Mouse (Mus musculus) lung, embryonic 16.5 days (tissue): ENCODE measurements around the gene Cd300lf. TPM values are rescaled to one million over a fixed set of nuclear protein-coding genes. Genes with fewer than 3 reads are reported as not detected.

Experiments used
- ATAC-seq: fragments of 200-750 bp; cut with Nextera tagmentation; 2 replicates; pipeline ENCODE4 v1.8.0; 2017; ENCODE audit warnings: low read depth, mild to moderate bottlenecking, moderate library complexity
- H3K27ac ChIP-seq: fragments of 300-500 bp; sonication (generic); 2 replicates; pipeline ENCODE4 v1.5.1; 2014; ENCODE audit warnings: mild to moderate bottlenecking, control low read depth, low read length
- H3K27me3 ChIP-seq: fragments of 300-500 bp; sonication (generic); 2 replicates; pipeline ENCODE4 v1.6.1; 2014; ENCODE audit warnings: low read depth, low read length, mixed read lengths; ENCODE audit not compliant: control insufficient read depth, insufficient read depth
- H3K36me3 ChIP-seq: fragments of 300-500 bp; sonication (generic); 2 replicates; pipeline ENCODE4 v1.6.1; 2014; ENCODE audit warnings: low read length; ENCODE audit not compliant: control insufficient read depth, insufficient read depth
- H3K4me1 ChIP-seq: fragments of 300-500 bp; sonication (generic); replicated peaks from 2 replicates; pipeline ENCODE4 v1.6.1; 2014; ENCODE audit warnings: low read length, mixed read lengths; ENCODE audit not compliant: control insufficient read depth, insufficient read depth
- H3K4me2 ChIP-seq: fragments of 300-500 bp; sonication (generic); 2 replicates; pipeline ENCODE4 v1.6.1; 2014; ENCODE audit warnings: low read depth, low read length, control low read depth
- H3K4me3 ChIP-seq: fragments of 300-500 bp; sonication (generic); 2 replicates; pipeline ENCODE4 v1.5.1; 2014; ENCODE audit warnings: mild to moderate bottlenecking, low read length, control low read depth
- H3K9ac ChIP-seq: fragments of 300-500 bp; sonication (generic); 2 replicates; pipeline ENCODE4 v1.6.1; 2014; ENCODE audit warnings: low read length, control low read depth
- H3K9me3 ChIP-seq: fragments of 300-500 bp; sonication (generic); 2 replicates; pipeline ENCODE4 v1.6.1; 2016; ENCODE audit warnings: low read length; ENCODE audit not compliant: control insufficient read depth
- WGBS: fragments of 180-500 bp; shearing (Covaris S2); extraction: QIAGEN DNeasy Blood & Tissue Kit; methylation state at CpG from one replicate; pipeline ENCODE4 v1.1.7; 2014; 5-methylcytosine and 5-hydroxymethylcytosine counted together
- polyA plus RNA-seq: library from polyadenylated mRNA; unstranded; fragments of >200 nt; fragmentation: Nextera tagmentation; extraction: Ambion mirVana; gene quantifications from 2 replicates; pipeline ENCODE4 v1.2.1, GENCODE M21; 2015

Cd300lf gene
- 2.8 and 3.1 TPM in 2 replicates for polyA plus RNA-seq

DNA sequence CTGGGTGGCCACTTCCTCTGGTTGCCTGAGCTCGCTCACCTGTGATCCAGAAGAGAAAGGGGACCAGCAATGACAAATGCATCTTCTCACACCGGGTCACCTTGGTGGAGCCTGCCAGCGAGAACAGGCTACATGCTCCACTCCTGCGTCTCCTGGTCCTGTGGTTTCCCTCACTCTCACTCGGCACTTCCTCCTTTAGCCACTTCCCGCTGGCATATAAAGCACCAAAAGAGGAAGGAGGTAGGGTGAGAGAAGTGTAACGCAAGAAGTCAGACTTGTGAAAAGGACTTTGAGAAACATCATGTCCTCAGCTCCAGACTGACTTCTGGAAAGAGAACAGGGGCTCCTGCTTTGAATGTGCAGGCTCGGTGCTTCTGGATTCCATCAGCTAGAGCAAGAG lies at the start of gene Cd300lf:
Cd300lf (minus strand) TSS at position 193 of the 400 bp plus-strand sequence.
- H3K27me3 ChIP-seq: no peaks in the 10 kb centered on the region
- no peak within 1 kb of the TSS for H3K27ac ChIP-seq
- ATAC-seq: no peak
- H3K36me3 ChIP-seq: no peaks in the 10 kb centered on the region
- H3K4me1 ChIP-seq: no peaks in the 10 kb centered on the region
- H3K4me2 ChIP-seq: no peak within 1 kb of the TSS
- no peak within 1 kb of the TSS for H3K9ac ChIP-seq
- no peak within 1 kb of the TSS for H3K4me3 ChIP-seq
- WGBS: 70% methylated on average over 8 of the region's 8 CpGs
- no peaks in the 10 kb centered on the region for H3K9me3 ChIP-seq

DNA sequence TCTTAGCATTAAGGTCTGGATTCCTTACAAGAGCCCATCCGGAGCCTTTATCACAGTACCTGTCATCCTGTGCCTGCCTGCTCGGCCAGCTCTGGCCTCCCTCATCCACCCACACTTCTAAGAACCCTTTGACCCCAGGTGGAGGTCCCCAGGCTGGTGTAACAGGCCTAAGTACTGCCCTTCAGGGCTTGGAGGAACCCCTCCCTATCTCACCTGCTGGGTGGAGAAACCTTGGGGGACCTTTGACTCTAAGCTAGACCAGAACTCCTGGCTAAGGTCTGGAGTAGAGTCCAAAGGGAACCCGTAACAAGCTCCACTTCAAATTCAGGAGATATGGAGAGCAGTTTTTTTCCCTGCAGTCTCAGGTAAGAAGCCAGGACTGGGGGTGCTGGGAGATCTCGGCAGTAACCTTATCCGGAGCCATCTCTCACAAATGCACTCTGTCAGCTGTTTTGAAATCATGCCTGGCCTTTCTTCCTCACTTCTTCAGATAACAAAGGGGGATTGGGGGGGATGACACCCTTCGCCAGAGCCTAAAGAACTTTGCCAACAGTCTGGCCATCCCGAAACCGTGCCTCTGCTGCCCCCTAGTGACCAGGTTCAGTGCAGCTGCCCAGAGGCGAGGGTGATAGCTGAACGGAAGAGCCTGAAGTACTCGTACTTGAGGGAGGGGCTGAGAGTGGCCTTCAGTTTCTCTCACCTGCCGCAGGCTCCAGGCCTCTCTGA lies 48.3 kb upstream of the Cd300lf start:
- WGBS: 14% methylated on average over 12 of the region's 12 CpGs
- no peak overlapping the region for H3K9ac ChIP-seq
- ATAC-seq: no peak
- no peak overlapping the region for H3K27ac ChIP-seq
- no peaks in the 10 kb centered on the region for H3K27me3 ChIP-seq
- H3K36me3 ChIP-seq: no peaks in the 10 kb centered on the region
- no peak overlapping the region for H3K4me2 ChIP-seq
- H3K9me3 ChIP-seq: no peaks in the 10 kb centered on the region
- H3K4me1 ChIP-seq: peaks cover 11% of the 10 kb centered on the region
- H3K4me3 ChIP-seq: no peak overlapping the region

DNA sequence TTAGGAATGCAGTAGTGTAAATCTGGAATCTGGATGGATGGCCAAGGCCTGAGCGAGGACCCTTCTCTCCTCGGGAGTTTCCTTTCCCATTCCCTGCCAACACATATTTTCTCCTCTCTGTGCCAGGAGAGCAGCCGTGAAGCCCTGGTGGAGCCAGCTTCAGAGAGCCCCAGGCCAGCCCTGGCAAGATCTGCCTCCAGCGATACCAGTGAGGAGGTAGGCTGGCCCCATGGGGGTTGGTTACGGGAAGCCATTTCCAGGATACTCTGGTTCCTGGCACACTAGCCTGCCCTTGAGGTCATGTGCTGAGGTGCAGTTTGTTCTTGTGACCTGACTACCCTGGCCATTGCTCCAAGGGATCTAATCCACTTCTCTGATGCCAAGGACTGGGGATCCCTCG lies 46.1 kb upstream of the Cd300lf start:
- no peak overlapping the region for H3K4me2 ChIP-seq
- H3K4me1 ChIP-seq: peaks cover 18% of the 10 kb centered on the region
- H3K4me3 ChIP-seq: no peak overlapping the region
- no peaks in the 10 kb centered on the region for H3K36me3 ChIP-seq
- no peak overlapping the region for H3K9ac ChIP-seq
- H3K27me3 ChIP-seq: 0 out of 2 replicates have a peak, but pooled peaks cover 2% of the 10 kb centered on the region
- ATAC-seq: no peak
- H3K9me3 ChIP-seq: no peaks in the 10 kb centered on the region
- no peak overlapping the region for H3K27ac ChIP-seq
- 60% methylated on average over 6 of the region's 6 CpGs for WGBS

DNA sequence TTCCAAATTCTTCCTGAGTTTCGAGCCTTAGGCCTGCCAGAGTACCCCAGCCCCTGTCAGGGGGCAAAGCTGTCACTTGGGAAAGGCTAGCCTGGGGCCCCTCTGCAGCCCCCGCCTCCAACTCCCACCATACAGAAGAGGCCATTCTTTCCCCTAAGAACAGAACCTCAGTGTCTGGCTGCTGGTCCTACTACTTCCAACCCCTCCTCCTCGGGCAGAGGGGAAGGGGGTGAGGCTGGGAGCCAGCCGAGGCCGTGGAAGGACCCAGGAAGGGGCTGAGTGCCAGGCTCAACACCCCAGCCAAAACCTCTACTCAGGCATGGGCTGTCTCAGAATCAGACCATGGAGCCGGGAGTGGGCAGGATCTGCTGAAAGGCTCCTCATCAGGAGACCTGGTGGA lies 45.4 kb upstream of the Cd300lf start:
- H3K36me3 ChIP-seq: no peaks in the 10 kb centered on the region
- H3K4me1 ChIP-seq: peaks cover 21% of the 10 kb centered on the region
- no peak overlapping the region for H3K4me3 ChIP-seq
- H3K9ac ChIP-seq: no peak overlapping the region
- WGBS: 46% methylated on average over 6 of the region's 6 CpGs
- 0 out of 2 replicates have a peak, but pooled peaks cover 2% of the 10 kb centered on the region for H3K27me3 ChIP-seq
- H3K4me2 ChIP-seq: no peak overlapping the region
- ATAC-seq: no peak
- no peaks in the 10 kb centered on the region for H3K9me3 ChIP-seq
- H3K27ac ChIP-seq: no peak overlapping the region

DNA sequence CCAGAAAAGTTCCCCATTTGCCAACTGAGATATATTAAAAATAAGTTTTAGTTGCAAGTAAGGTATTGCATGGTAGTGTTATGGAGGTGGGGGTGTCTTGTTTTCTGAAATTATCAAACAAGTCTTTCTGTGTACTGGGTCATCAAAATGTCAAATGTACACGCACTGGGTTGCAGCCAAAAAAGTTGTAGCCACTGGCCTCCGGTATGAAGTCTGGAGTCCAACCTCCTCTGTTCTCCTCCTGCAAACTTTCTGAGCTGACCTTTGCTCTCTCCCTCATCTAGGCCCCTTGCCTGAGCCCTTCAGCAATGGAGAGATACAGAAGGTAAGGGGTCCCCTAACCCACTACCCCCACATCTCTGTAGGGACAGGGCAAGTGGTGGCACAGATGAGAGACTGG lies 45.0 kb upstream of the Cd300lf start:
- Histone ChIP-seq H3K4me1 (peaks cover 22% of the 10 kb centered on the region), H3K9ac (no peak overlapping the region), H3K4me3 (no peak overlapping the region), H3K27me3 (0 out of 2 replicates have a peak, but pooled peaks cover 2% of the 10 kb centered on the region), H3K4me2 (no peak overlapping the region), H3K9me3 (no peaks in the 10 kb centered on the region), H3K27ac (no peak overlapping the region), H3K36me3 (no peaks in the 10 kb centered on the region)
- ATAC-seq: no peak
- 60% methylated on average over 2 of the region's 2 CpGs for WGBS

DNA sequence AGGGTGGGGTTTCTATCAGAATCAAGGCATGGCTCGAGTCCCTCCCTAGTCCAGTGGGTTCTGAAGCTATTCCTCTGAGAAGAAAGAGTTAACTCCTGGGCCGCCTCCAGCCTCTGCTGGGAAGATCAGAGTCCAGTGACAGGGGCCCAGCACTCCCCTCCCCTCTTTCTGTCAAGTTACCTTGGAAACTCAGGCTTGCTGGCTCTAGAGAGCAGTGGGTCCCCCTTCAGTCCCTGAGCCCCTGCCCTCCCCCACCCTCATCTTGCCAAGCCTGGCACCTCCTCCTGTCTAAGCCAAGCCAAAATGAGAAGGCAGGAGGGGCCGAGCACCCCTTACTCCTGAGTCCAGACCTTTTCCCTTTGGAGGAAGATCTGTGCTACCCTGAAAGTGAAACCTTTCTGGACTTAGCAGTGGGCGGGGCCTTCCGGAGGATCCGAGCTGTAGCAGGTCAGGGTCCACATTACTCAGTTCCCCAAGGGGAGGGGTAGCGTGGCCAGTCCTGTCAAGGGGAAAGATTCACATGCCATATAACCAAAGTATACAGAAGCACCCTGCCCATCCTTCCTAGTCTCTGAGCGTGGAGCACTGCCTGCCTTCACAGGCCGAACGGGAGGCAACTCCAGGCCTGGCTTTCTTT lies 43.9 kb upstream of the Cd300lf start:
- WGBS: 19% methylated on average over 10 of the region's 10 CpGs
- Histone ChIP-seq H3K4me2 (no peak overlapping the region), H3K27ac (0 out of 2 replicates have a peak overlapping the region, but pooled peaks have one; percentile 12), H3K4me3 (no peak overlapping the region), H3K9me3 (no peaks in the 10 kb centered on the region), H3K4me1 (peaks cover 33% of the 10 kb centered on the region), H3K9ac (peak overlapping the region; percentile 36; the same call in 1 of the 2 replicates), H3K36me3 (no peaks in the 10 kb centered on the region), H3K27me3 (0 out of 2 replicates have a peak, but pooled peaks cover 2% of the 10 kb centered on the region)
- ATAC-seq: peak; percentile 8; the same call in 1 of the 2 replicates

DNA sequence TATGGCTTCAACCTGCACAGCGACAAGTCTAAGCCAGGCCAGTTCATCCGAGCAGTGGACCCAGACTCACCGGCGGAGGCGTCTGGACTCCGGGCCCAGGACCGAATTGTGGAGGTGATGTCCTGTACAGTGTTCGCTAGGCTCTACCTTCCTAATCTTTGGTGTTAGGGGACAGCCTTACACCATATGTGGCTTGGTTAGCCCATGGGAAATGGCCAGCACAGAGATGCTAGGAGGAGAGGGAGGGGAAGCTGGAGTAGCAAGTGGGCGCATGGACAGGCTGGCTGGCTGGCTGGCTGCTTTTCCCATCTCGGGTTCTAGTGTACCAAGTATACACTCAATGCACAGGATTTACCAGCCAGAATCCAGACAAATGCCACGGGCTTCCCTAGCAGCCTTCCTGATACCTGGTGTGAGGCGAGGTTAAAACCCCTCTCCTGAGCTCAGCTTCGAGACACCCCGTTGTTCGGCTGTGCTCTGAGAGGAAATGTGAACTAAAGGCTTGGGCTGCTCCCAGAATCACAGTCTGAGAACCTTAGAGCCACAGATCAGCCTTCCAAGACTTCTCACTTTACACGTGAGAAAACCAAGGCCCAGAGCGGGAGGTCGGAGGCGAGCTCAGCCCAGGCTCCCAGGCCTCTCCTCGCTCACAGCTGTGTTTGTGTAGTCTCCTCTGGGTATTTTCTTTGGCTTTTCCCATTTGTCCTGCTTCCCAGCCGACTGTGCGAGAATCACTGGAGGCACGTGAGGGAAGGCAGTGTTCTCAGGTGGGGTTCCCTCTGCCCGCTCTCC lies 42.8 kb upstream of the Cd300lf start:
- WGBS: 60% methylated on average over 24 of the region's 24 CpGs
- no peak overlapping the region for H3K27ac ChIP-seq

DNA sequence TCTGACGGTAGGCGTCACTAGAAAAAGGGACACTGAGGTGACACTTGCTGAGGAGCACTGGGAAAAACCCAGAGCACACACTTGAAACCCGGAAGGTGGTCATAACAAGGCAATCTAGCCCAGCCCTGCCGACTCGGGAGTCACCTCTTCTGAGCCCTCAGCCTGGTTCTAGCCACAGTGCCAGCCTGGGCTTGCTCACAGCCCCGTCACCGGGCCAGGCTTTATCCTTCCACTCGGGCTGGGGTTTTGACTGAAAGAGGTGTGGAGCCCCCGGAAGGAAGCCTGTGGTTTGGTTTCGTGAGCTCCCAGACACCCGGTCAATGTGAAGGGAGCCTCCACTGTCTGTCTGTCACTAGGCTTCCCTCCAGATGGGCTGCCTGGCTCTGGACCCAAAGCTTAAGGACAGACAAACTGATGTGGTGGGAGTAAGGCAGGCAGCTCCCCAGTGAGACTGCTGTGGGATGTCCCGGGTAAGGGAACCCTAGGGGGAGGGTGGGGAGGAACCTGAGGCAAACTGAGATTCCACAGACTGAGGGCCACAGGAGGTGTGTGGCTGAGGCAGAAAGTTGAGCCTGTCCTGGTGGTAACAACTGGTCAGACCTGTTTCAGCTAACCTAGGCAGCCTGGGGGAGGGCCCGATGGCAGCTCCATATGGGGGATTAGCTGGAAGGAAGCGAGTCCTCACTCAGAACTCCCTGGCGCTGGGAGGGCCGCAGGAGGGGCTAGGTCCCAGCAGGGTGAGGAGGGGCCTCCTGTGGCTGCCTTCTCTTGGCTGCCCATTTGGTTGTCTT lies 40.0 kb upstream of the Cd300lf start:
- WGBS: 17% methylated on average over 16 of the region's 16 CpGs
- Histone ChIP-seq H3K36me3 (no peaks in the 10 kb centered on the region), H3K4me1 (peaks cover 44% of the 10 kb centered on the region), H3K4me3 (no peak overlapping the region), H3K27ac (peak overlapping the region; percentile 71), H3K4me2 (peak overlapping the region; percentile 33), H3K9ac (peak overlapping the region; percentile 27; the same call in 1 of the 2 replicates), H3K9me3 (no peaks in the 10 kb centered on the region), H3K27me3 (0 out of 2 replicates have a peak, but pooled peaks cover 2% of the 10 kb centered on the region)
- ATAC-seq: peak; percentile 80

More for the DNA sequence above, 42.8 kb upstream of the Cd300lf start:
- H3K9ac ChIP-seq: no peak overlapping the region
- no peak overlapping the region for H3K4me3 ChIP-seq
- H3K9me3 ChIP-seq: no peaks in the 10 kb centered on the region
- no peaks in the 10 kb centered on the region for H3K36me3 ChIP-seq
- no peak for ATAC-seq
- H3K4me2 ChIP-seq: no peak overlapping the region
- 0 out of 2 replicates have a peak, but pooled peaks cover 2% of the 10 kb centered on the region for H3K27me3 ChIP-seq
- H3K4me1 ChIP-seq: peaks cover 42% of the 10 kb centered on the region
